Mouse (Mus musculus): Measurements from ENCODE around the gene Ankib1. TPM values are rescaled to one million over a fixed set of nuclear protein-coding genes. Genes with fewer than 3 reads are reported as not detected.
A peak's percentile ranks its signal among the peaks of the same experiment; 100 is the strongest.

Ankib1 gene
- total and polyA plus RNA-seq, 3 experiments, result 14.5 to 19.5 TPM; not detected in 1

DNA sequence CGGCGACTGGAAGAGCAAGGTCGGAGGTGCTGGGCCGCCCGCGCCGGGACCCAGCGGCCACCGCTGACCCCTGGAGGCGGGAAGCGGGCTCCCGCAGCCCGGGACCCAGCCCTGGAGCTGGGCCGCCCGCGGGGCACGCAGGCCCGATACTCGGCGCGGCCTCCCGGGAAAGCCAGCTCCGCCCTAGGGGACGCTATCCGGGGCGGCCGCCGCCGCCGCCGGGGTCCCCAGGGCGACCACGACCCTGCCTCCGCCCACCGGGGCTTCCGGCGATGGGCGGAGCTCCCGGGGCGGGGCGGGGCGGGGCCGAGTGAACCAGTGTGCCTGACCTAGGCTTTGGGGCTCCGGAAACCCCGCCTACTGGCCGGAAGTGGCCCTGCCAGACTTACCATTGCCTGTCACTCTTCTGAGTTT, 155.0 kb downstream of the Ankib1 start:
- Histone ChIP-seq H3K4me3 (ENCODE audit: control insufficient read depth in 1 of 2, insufficient read depth in 1 of 2, low read depth in 2 of 2, low read length in 2 of 2) (peak overlapping the region; percentile 79 to 90; a peak in 3 of 4 replicates), H3K9ac (ENCODE audit: control insufficient read depth, low read depth, low read length, poor library complexity, severe bottlenecking) (peak overlapping the region; percentile 85)

DNA sequence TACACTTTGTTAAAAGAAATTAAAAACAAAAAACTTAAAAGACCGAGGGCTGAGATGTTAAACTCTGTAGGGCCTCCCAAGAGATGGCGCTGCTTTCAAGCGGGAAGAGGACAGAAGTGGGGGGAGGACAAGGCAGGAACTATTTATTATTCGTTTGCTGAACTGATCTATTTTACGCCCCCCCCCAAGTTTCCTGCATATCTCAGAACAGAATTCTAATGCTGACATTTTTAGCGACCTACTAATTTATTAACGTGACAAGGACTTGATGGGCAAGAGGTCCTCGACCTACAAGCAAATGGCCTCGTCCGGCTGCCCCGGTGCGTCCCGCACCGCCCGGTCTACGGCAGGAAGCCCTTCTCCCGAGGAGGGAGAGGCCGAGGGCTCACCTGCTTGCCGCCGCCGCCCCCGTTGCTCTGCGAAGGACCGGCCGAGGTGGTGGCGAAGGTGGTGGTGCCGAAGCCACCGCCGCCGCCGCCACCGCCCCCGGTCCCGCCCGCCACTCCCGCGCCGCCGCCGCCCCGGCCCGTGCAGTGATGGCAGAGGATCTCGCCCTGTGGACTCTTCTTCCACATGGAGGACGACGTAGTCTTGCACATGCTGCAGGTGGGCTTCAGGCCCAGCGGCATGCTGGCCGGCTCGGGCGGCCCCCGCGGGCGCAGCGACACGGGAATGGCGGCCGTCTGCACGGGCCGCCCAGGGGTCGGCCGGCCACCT, 155.6 kb downstream of the Ankib1 start:
- Histone ChIP-seq H3K27ac (ENCODE audit: control insufficient read depth, low read depth, low read length) (peak overlapping the region; percentile 77), H3K9me3 (replicated peaks; ENCODE audit: insufficient read depth, low read length) (no peaks in the 10 kb centered on the region), H3K4me3 (ENCODE audit: control insufficient read depth in 1 of 2, insufficient read depth in 1 of 2, low read depth in 2 of 2, low read length in 2 of 2) (peak overlapping the region; percentile 79 to 90), H3K36me3 (ENCODE audit: control insufficient read depth in 1 of 2, insufficient read depth in 2 of 2, low read length in 2 of 2) (peaks cover 22 to 32% of the 10 kb centered on the region in 2 experiments), H3K27me3 (ENCODE audit: control insufficient read depth in 1 of 2, insufficient read depth in 2 of 2, low read length in 2 of 2) (no peaks in the 10 kb centered on the region), H3K9ac (ENCODE audit: control insufficient read depth, low read depth, low read length, poor library complexity, severe bottlenecking) (peak overlapping the region; percentile 85), H3K4me1 (ENCODE audit: control insufficient read depth in 1 of 2, insufficient read depth in 2 of 2, low read length in 2 of 2) (peaks cover 8 to 28% of the 10 kb centered on the region in 2 experiments), H3K79me2 (ENCODE audit: control insufficient read depth, insufficient read depth, low read length, poor library complexity) (peaks cover 25% of the 10 kb centered on the region)
- DNase-seq (ENCODE audit: low read depth, low spot score), result peak; percentile 85
- TF ChIP-seq MAFK (IDR thresholded peaks at IDR 0.05; ENCODE audit: borderline replicate concordance, low read depth, low read length) (no peak), CHD1 (IDR thresholded peaks at IDR 0.05; ENCODE audit: low read depth, low read length) (peak; percentile 92; the same call in 1 of the 2 replicates), ZC3H11A (IDR thresholded peaks at IDR 0.05; ENCODE audit: low read depth, low read length) (peak; percentile 51), CTCF (IDR thresholded peaks at IDR 0.05 in 2 of 3, conservative IDR thresholded peaks at IDR 0.05 in 1 of 3; ENCODE audit: control insufficient read depth in 1 of 3, insufficient read depth in 1 of 3, low read depth in 2 of 3, low read length in 3 of 3, poor library complexity in 1 of 3, severe bottlenecking in 1 of 3) (peak; percentile 18 to 72 (median 70); a peak in 4 of 6 replicates), MAX (IDR thresholded peaks at IDR 0.05; ENCODE audit: low read length) (peak; percentile 22; the same call in 1 of the 2 replicates), TCF12 (IDR thresholded peaks at IDR 0.05; ENCODE audit: low read depth, low read length) (no peak), EP300 (IDR thresholded peaks at IDR 0.05; ENCODE audit: low read depth in 1 of 2, low read length in 2 of 2) (no peak), ELF1 (IDR thresholded peaks at IDR 0.05; ENCODE audit: low read depth, low read length) (no peak; the same call in 1 of the 2 replicates), E2F4 (IDR thresholded peaks at IDR 0.05; ENCODE audit: borderline replicate concordance, low read depth, low read length) (peak; percentile 72; the same call in 1 of the 2 replicates), USF2 (IDR thresholded peaks at IDR 0.05; ENCODE audit: borderline replicate concordance in 1 of 2, insufficient read depth in 1 of 2, low read depth in 1 of 2, low read length in 2 of 2) (no peak), JUND (IDR thresholded peaks at IDR 0.05; ENCODE audit: low read depth, low read length) (0 out of 2 replicates have a peak, but pooled peaks have one; percentile 36), CHD2 (IDR thresholded peaks at IDR 0.05; ENCODE audit: low read length) (no peak), SMC3 (IDR thresholded peaks at IDR 0.05; ENCODE audit: low read depth, low read length) (peak; percentile 67), TBP (IDR thresholded peaks at IDR 0.05; ENCODE audit: low read depth, low read length) (0 out of 2 replicates have a peak, but pooled peaks have one; percentile 19), ETS1 (IDR thresholded peaks at IDR 0.05; ENCODE audit: low read depth, low read length) (no peak), ZKSCAN1 (IDR thresholded peaks at IDR 0.05; ENCODE audit: low read depth, low read length) (no peak), MAZ (IDR thresholded peaks at IDR 0.05; ENCODE audit: low read depth, low read length) (peak; percentile 88), MXI1 (IDR thresholded peaks at IDR 0.05; ENCODE audit: low read depth, low read length) (peak; percentile 30), BHLHE40 (IDR thresholded peaks at IDR 0.05; ENCODE audit: borderline replicate concordance, low read depth, low read length) (no peak), MYB (IDR thresholded peaks at IDR 0.05; ENCODE audit: low read depth, low read length) (no peak), RAD21 (IDR thresholded peaks at IDR 0.05; ENCODE audit: low read depth, low read length) (peak; percentile 79), ZNF384 (IDR thresholded peaks at IDR 0.05; ENCODE audit: low read depth, low read length) (0 out of 2 replicates have a peak, but pooled peaks have one; percentile 29), RCOR1 (IDR thresholded peaks at IDR 0.05; ENCODE audit: low read depth, low read length) (no peak; the same call in 1 of the 2 replicates), NRF1 (IDR thresholded peaks at IDR 0.05; ENCODE audit: insufficient read depth, low read depth, low read length, poor library complexity, severe bottlenecking) (no peak), HCFC1 (IDR thresholded peaks at IDR 0.05; ENCODE audit: low read depth, low read length) (0 out of 2 replicates have a peak, but pooled peaks have one; percentile 51)

More for the DNA sequence above, 155.0 kb downstream of the Ankib1 start:
- no peak for TF ChIP-seq ZNF384 (IDR thresholded peaks at IDR 0.05; ENCODE audit: low read depth, low read length)
- TF ChIP-seq RAD21 (IDR thresholded peaks at IDR 0.05; ENCODE audit: low read depth, low read length), result no peak
- no peak for TF ChIP-seq RCOR1 (IDR thresholded peaks at IDR 0.05; ENCODE audit: low read depth, low read length)
- TF ChIP-seq POLR2A (IDR thresholded peaks at IDR 0.05; ENCODE audit: control insufficient read depth in 1 of 2, insufficient read depth in 1 of 2, low read depth in 1 of 2, low read length in 2 of 2, poor library complexity in 1 of 2), result peak; percentile 73 to 74; a peak in 3 of 4 replicates
- TF ChIP-seq NELFE (IDR thresholded peaks at IDR 0.05; ENCODE audit: low read depth, low read length), result peak; percentile 63
- TF ChIP-seq HCFC1 (IDR thresholded peaks at IDR 0.05; ENCODE audit: low read depth, low read length), result peak; percentile 46; the same call in 1 of the 2 replicates
- no peak for TF ChIP-seq E2F4 (IDR thresholded peaks at IDR 0.05; ENCODE audit: borderline replicate concordance, low read depth, low read length)
- peak; percentile 30; the same call in 1 of the 2 replicates for TF ChIP-seq MXI1 (IDR thresholded peaks at IDR 0.05; ENCODE audit: low read depth, low read length)
- peak; percentile 61 for TF ChIP-seq ELF1 (IDR thresholded peaks at IDR 0.05; ENCODE audit: low read depth, low read length)
- TF ChIP-seq MAFK (IDR thresholded peaks at IDR 0.05; ENCODE audit: borderline replicate concordance, low read depth, low read length), result no peak
- peaks cover 25% of the 10 kb centered on the region for H3K79me2 ChIP-seq (ENCODE audit: control insufficient read depth, insufficient read depth, low read length, poor library complexity)
- peaks cover 18 to 33% of the 10 kb centered on the region in 2 experiments for H3K36me3 ChIP-seq (ENCODE audit: control insufficient read depth in 1 of 2, insufficient read depth in 2 of 2, low read length in 2 of 2)
- peaks cover 8 to 28% of the 10 kb centered on the region in 2 experiments for H3K4me1 ChIP-seq (ENCODE audit: control insufficient read depth in 1 of 2, insufficient read depth in 2 of 2, low read length in 2 of 2)
- H3K27me3 ChIP-seq (ENCODE audit: control insufficient read depth in 1 of 2, insufficient read depth in 2 of 2, low read length in 2 of 2), result no peaks in the 10 kb centered on the region
- no peaks in the 10 kb centered on the region for H3K9me3 ChIP-seq (replicated peaks; ENCODE audit: insufficient read depth, low read length)
- DNase-seq (ENCODE audit: low read depth, low spot score), result peak; percentile 93
- H3K27ac ChIP-seq (ENCODE audit: control insufficient read depth, low read depth, low read length), result peak overlapping the region; percentile 77
